Mouse (Mus musculus) gastrocnemius, postnatal 36 days (tissue): ENCODE data around the gene Smco4. TPM values are rescaled to one million over a fixed set of nuclear protein-coding genes. Genes with fewer than 3 reads are reported as not detected.

Experiments used
- DNase-seq, 2 experiments: peaks; one replicate each; pipeline ENCODE4 v3.0.0; 2022
- intact Hi-C: fragments of 180-260 bp; cut with DNase I; formaldehyde crosslinking; loops from one replicate; pipeline ENCODE4 v1.15.1; 2025
- total RNA-seq, 2 experiments: library from RNA; stranded (reverse); gene quantifications; 2 replicates each; pipeline ENCODE4 v1.2.3; 2021

Gene Smco4
- total RNA-seq, 2 experiments from 2014 or later, result 8.2 to 9.0 TPM

DNA sequence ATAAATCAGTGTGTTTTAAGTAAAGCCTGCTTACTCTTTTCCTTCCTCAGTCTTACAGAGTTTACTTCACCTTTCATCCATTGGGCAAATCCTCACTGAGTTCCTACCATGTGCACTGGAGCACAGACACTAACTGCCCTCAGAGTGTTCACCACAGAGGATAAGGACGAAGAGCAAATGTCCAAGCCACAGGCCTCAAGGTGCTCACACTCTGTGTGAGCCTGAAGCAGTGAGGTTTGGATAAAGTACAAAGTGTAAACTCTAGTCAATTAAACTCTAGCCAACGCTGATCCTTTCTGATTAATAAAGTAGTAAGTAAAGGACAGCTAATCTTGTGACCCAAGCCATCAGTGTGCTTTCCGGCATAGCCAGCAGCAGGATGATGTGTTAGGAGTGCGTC, 100.9 kb downstream of the Smco4 start:
- intact Hi-C loops, result no loop called here
- no peak for DNase-seq

Other genes with a start within 250 kb of the Smco4 start
- 10 to 100 TPM in 1 of 2 experiments, 1 to 10 TPM in 1; 6.9 to 10.2 TPM for gene Med17, start 213.5 kb upstream of the Smco4 start, total RNA-seq
- gene Taf1d, start 187.2 kb upstream of the Smco4 start, total RNA-seq, result 100 to 1,000 TPM in 1 of 2 experiments, 10 to 100 TPM in 1; 85.5 to 104 TPM
- 1 to 10 TPM; 3.3 to 4.2 TPM for gene 4931406C07Rik, start 187.0 kb upstream of the Smco4 start, total RNA-seq
- gene Cep295, start 135.6 kb upstream of the Smco4 start, total RNA-seq, result 1 to 10 TPM; 6.5 to 7.4 TPM
- not detected for gene Deup1, start 134.5 kb downstream of the Smco4 start, total RNA-seq
- gene Slc36a4, start 216.3 kb downstream of the Smco4 start, total RNA-seq, result 1 to 10 TPM; 2.3 to 2.9 TPM